Comparison of ENCODE assay signal across 7 mouse cellular contexts in the genomic region with DNA sequence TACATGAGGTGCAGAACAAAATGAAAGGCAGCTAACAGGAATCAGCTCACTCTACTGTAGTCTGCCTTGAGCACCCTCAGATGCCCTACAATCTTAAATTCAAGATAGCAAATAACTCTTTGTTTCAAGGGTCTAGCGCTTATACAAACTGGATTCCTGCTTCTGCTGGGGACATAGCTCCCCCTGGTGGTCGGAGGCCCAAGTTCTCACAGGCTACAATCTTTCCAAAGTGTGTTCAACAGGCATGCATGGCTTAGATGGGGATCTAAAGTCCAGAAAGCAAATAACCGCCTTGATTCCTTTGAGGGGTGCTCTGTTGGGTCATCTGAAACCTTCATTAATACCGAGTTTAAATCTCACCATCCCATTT.
DNase-seq lines count a peak whose midpoint lies in the region; ATAC-seq and TF ChIP-seq lines count a peak whose summit lies in the region.

No protein-coding gene starts in this region.

- no peak for TF ChIP-seq POLR2A in thymus, adult 2 months (IDR thresholded peaks at IDR 0.05; ENCODE audit: control insufficient read depth, extremely low read depth, insufficient read depth, low read length, poor library complexity)
- no peak for TF ChIP-seq POLR2A in bone marrow, adult 2 months (IDR thresholded peaks at IDR 0.05; ENCODE audit: borderline replicate concordance, control insufficient read depth, low read depth, low read length)
- no peak for TF ChIP-seq POLR2A in embryonic fibroblast, embryonic 13.5 days (IDR thresholded peaks at IDR 0.05; ENCODE audit: low read depth, low read length)

- peak; percentile 36 for DNase-seq in thymus, adult 2 months
- DNase-seq in thymus, adult 18-20 months = no peak
- peak; percentile 50 to 87 for DNase-seq in kidney, postnatal 36 days
- DNase-seq in stomach, postnatal 0 days (ENCODE audit: low spot score) = peak; percentile 76

- no peaks in the 10 kb centered on the region for H3K4me1 ChIP-seq in thymus, adult 2 months (replicated peaks; ENCODE audit: control insufficient read depth, insufficient read depth, low read length)
- H3K4me1 ChIP-seq in bone marrow, adult 2 months (ENCODE audit: control insufficient read depth, insufficient read depth, low read length) = no peaks in the 10 kb centered on the region
- H3K4me1 ChIP-seq in embryonic fibroblast, embryonic 13.5 days (ENCODE audit: control insufficient read depth, insufficient read depth, low read length) = 0 out of 2 replicates have a peak, but pooled peaks cover 4% of the 10 kb centered on the region
- no peaks in the 10 kb centered on the region; the same call in 1 of the 2 replicates for H3K4me1 ChIP-seq in lung, embryonic 16.5 days (replicated peaks; ENCODE audit: control insufficient read depth, insufficient read depth, low read length)
- H3K4me1 ChIP-seq in stomach, postnatal 0 days (replicated peaks; ENCODE audit: control insufficient read depth, insufficient read depth) = peaks cover 2% of the 10 kb centered on the region; the same call in 1 of the 2 replicates

- WGBS in thymus, adult 2 months = 20% methylated on average over 4 of the region's 4 CpGs
- 19% methylated on average over 4 of the region's 4 CpGs for WGBS in bone marrow, adult 2 months
- WGBS in lung, embryonic 16.5 days = 8% methylated on average over 4 of the region's 4 CpGs
- 15% methylated on average over 4 of the region's 4 CpGs for WGBS in stomach, postnatal 0 days

- no peaks in the 10 kb centered on the region for H3K9me3 ChIP-seq in lung, embryonic 16.5 days (ENCODE audit: control insufficient read depth, low read length)
- H3K9me3 ChIP-seq in stomach, postnatal 0 days (ENCODE audit: control insufficient read depth, low read length) = no peaks in the 10 kb centered on the region

- ATAC-seq in lung, embryonic 16.5 days (ENCODE audit: low read depth) = peak; percentile 47; the same call in 1 of the 2 replicates
- ATAC-seq in stomach, postnatal 0 days (ENCODE audit: low FRiP score, low TSS enrichment) = 0 out of 2 replicates have a peak, but pooled peaks have one; percentile 40

- TF ChIP-seq EP300 in stomach, postnatal 0 days (optimal IDR thresholded peaks at IDR 0.05) = no peak

- H3K9ac ChIP-seq in lung, embryonic 16.5 days (ENCODE audit: low read length) = no peak overlapping the region
- H3K9ac ChIP-seq in stomach, postnatal 0 days (ENCODE audit: low read length) = no peak overlapping the region

- H3K27me3 ChIP-seq in thymus, adult 2 months (ENCODE audit: control insufficient read depth, insufficient read depth, low read length) = no peaks in the 10 kb centered on the region
- H3K27me3 ChIP-seq in lung, embryonic 16.5 days (ENCODE audit: control insufficient read depth, insufficient read depth, low read depth, low read length) = no peaks in the 10 kb centered on the region
- H3K27me3 ChIP-seq in stomach, postnatal 0 days (ENCODE audit: control insufficient read depth, insufficient read depth, low read length) = no peaks in the 10 kb centered on the region

- no peak overlapping the region for H3K27ac ChIP-seq in thymus, adult 2 months (ENCODE audit: control insufficient read depth, insufficient read depth, low read length)
- no peak overlapping the region for H3K27ac ChIP-seq in bone marrow, adult 2 months (ENCODE audit: control insufficient read depth, insufficient read depth, low read depth, low read length, poor library complexity)
- H3K27ac ChIP-seq in embryonic fibroblast, embryonic 13.5 days (ENCODE audit: insufficient read depth, low read length) = no peak overlapping the region
- H3K27ac ChIP-seq in lung, embryonic 16.5 days (ENCODE audit: low read length) = no peak overlapping the region
- H3K27ac ChIP-seq in stomach, postnatal 0 days (replicated peaks) = no peak overlapping the region

- no peak for TF ChIP-seq CTCF in thymus, adult 2 months (IDR thresholded peaks at IDR 0.05; ENCODE audit: borderline replicate concordance, control insufficient read depth, extremely low read depth, insufficient read depth, low read length, poor library complexity)
- peak; percentile 69 for TF ChIP-seq CTCF in bone marrow, adult 2 months (IDR thresholded peaks at IDR 0.05; ENCODE audit: control insufficient read depth, insufficient read depth, low read length)
- peak; percentile 48; the same call in 1 of the 2 replicates for TF ChIP-seq CTCF in embryonic fibroblast, embryonic 13.5 days (IDR thresholded peaks at IDR 0.05; ENCODE audit: borderline replicate concordance, insufficient read depth, low read length)
- peak; percentile 91 for TF ChIP-seq CTCF in stomach, postnatal 0 days (IDR thresholded peaks at IDR 0.05; ENCODE audit: low read depth)

- no peak overlapping the region for H3K4me3 ChIP-seq in thymus, adult 2 months (ENCODE audit: control insufficient read depth, insufficient read depth, low read length)
- no peak overlapping the region for H3K4me3 ChIP-seq in bone marrow, adult 2 months (replicated peaks; ENCODE audit: control insufficient read depth, low read depth, low read length)
- no peak overlapping the region for H3K4me3 ChIP-seq in embryonic fibroblast, embryonic 13.5 days (ENCODE audit: insufficient read depth, low read length)
- H3K4me3 ChIP-seq in lung, embryonic 16.5 days (ENCODE audit: low read length) = no peak overlapping the region
- no peak overlapping the region for H3K4me3 ChIP-seq in stomach, postnatal 0 days (ENCODE audit: low read depth, low read length)

- no peaks in the 10 kb centered on the region for H3K36me3 ChIP-seq in thymus, adult 2 months (ENCODE audit: control insufficient read depth, insufficient read depth, low read length)
- H3K36me3 ChIP-seq in lung, embryonic 16.5 days (ENCODE audit: control insufficient read depth, insufficient read depth, low read length) = no peaks in the 10 kb centered on the region
- H3K36me3 ChIP-seq in stomach, postnatal 0 days (ENCODE audit: control insufficient read depth, insufficient read depth, low read length) = no peaks in the 10 kb centered on the region

- H3K4me2 ChIP-seq in lung, embryonic 16.5 days (ENCODE audit: low read depth, low read length) = no peak overlapping the region
- H3K4me2 ChIP-seq in stomach, postnatal 0 days (replicated peaks; ENCODE audit: low read depth) = no peak overlapping the region

Comparison
In these comparisons a context has a peak if more than half of its experiments do, and no peak if none do; other contexts are left out.
1. DNase-seq: peak in thymus, adult 2 months (single experiment), kidney, postnatal 36 days (2 of 2) and stomach, postnatal 0 days (single experiment); none in thymus, adult 18-20 months (0 of 2).